Mouse (Mus musculus): ENCODE data around the gene Ndufa5.

Gene Ndufa5

GRCm38 (mm10) chr6:24516197-24516596 is 11.6 kb downstream of the Ndufa5 start:
- no peak for DNase-seq (ENCODE audit: low spot score)

GRCm38 (mm10) chr6:24514552-24515284 is 13.1 kb downstream of the Ndufa5 start, which contains the start of gene Iqub:
Iqub (minus strand) TSS chr6:24515067.
- peak; percentile 53 for DNase-seq (ENCODE audit: low spot score)

- DNase-seq (ENCODE audit: low spot score): no peak
Measured at GRCm38 (mm10) chr6:24504141-24504540, 23.7 kb downstream of the Ndufa5 start.

GRCm38 (mm10) chr6:24490341-24490740 is 37.5 kb downstream of the Ndufa5 start:
- no peak for DNase-seq (ENCODE audit: low spot score)

- DNase-seq (ENCODE audit: low spot score): no peak
Measured at GRCm38 (mm10) chr6:24486530-24486929, 41.3 kb downstream of the Ndufa5 start.

GRCm38 (mm10) chr6:24470571-24471132 is 57.2 kb downstream of the Ndufa5 start:
- no peak for DNase-seq (ENCODE audit: low spot score)

GRCm38 (mm10) chr6:24470135-24470534 is 57.7 kb downstream of the Ndufa5 start:
- no peak for DNase-seq (ENCODE audit: low spot score)

Measured in layer of hippocampus, adult 9-10 months (tissue).